ENCODE assay signal across 8 mouse cellular contexts in the genomic region with DNA sequence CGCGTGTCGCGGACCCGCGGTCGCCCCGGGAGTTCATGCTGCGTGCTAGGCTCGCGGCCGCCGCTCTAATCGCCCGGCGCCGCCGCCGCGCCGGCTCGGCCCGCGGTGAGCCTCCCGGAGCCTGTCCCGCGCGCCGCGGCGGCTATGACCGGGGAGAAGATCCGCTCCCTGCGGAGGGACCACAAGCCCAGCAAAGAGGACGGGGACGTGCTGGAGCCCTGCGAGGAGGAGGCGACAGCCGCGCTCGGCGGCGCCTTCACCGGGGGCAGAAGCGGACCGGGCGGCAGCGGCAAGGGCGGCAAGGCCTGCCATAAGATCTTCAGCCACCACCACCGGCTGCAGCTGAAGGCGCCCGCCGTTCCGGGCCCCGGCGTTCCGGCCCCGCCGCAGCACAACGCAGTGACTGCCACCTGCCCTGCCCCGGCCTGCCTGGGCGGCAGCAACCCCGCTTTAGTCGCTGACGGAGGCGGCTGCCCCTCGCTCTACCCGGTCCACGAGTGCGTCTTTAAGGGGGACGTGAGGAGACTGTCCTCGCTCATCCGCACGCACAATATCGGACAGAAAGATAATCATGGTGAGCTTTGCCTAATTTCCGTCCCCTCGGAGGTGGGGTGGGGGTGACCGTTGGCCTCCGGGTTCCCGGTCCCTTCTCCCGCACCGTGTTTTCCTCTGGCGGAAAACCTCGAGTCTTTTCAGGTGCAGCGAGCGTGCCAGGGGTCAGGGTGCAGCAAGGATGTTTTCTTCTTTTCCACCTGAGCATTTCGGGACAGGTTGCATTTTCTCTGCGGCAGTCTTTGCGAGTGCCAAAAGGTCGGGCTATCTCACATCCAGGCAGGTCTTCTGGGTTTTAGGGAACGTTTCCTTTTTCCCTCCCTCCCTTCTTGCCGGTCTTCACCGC. TPM values are rescaled to one million over a fixed set of nuclear protein-coding genes. Genes with fewer than 3 reads are reported as not detected.
A peak's percentile ranks its signal among the peaks of the same experiment; 100 is the strongest.
DNase-seq lines count a peak whose midpoint lies in the region; ATAC-seq and TF ChIP-seq lines count a peak whose summit lies in the region.

No protein-coding gene starts in this region.

- intact Hi-C loops in left cerebral cortex, postnatal 14 days (cut with DNase I) = loop anchor here (5.0 kb wide), 1 partner anchor 90 kb away; the partner anchor contains the start of genes Lrrc40 and Srsf11

- H3K79me3 ChIP-seq in C2C12 (ENCODE audit: low read depth) = peaks cover 50% of the 10 kb centered on the region

- H3K27me3 ChIP-seq in C2C12 (ENCODE audit: control insufficient read depth, insufficient read depth, insufficient read length) = no peaks in the 10 kb centered on the region
- H3K27me3 ChIP-seq in heart, embryonic 12.5 days (replicated peaks) = no peaks in the 10 kb centered on the region
- peaks cover 1% of the 10 kb centered on the region; the same call in 1 of the 2 replicates for H3K27me3 ChIP-seq in kidney, embryonic 15.5 days
- peaks cover under 1% of the 10 kb centered on the region; the same call in 1 of the 2 replicates for H3K27me3 ChIP-seq in lung, embryonic 15.5 days
- H3K27me3 ChIP-seq in neural tube, embryonic 14.5 days (ENCODE audit: control insufficient read depth, insufficient read depth, low read length) = no peaks in the 10 kb centered on the region

- H3K27ac ChIP-seq in ES-E14 (ENCODE audit: insufficient read depth, low read depth, low read length, poor library complexity, severe bottlenecking) = peak overlapping the region; percentile 77
- peak overlapping the region; percentile 96 for H3K27ac ChIP-seq in heart, embryonic 12.5 days (ENCODE audit: poor library complexity, severe bottlenecking)
- peak overlapping the region; percentile 98 for H3K27ac ChIP-seq in kidney, embryonic 15.5 days
- H3K27ac ChIP-seq in lung, embryonic 15.5 days = peak overlapping the region; percentile 98
- H3K27ac ChIP-seq in neural tube, embryonic 14.5 days (ENCODE audit: low read depth, low read length) = peak overlapping the region; percentile 98

- H3K9ac ChIP-seq in ES-E14 (ENCODE audit: insufficient read depth, low read depth, low read length, poor library complexity, severe bottlenecking) = peak overlapping the region; percentile 96
- H3K9ac ChIP-seq in heart, embryonic 12.5 days = peak overlapping the region; percentile 95
- peak overlapping the region; percentile 91 for H3K9ac ChIP-seq in kidney, embryonic 15.5 days
- peak overlapping the region; percentile 95 for H3K9ac ChIP-seq in lung, embryonic 15.5 days
- peak overlapping the region; percentile 93 for H3K9ac ChIP-seq in neural tube, embryonic 14.5 days (replicated peaks; ENCODE audit: low read depth, low read length)

- ATAC-seq in heart, embryonic 12.5 days (ENCODE audit: insufficient number of reproducible peaks, low FRiP score) = peak; percentile 77
- ATAC-seq in kidney, embryonic 15.5 days (replicated peaks; ENCODE audit: low FRiP score) = peak; percentile 74
- ATAC-seq in lung, embryonic 15.5 days (ENCODE audit: borderline replicate concordance, extremely low read depth, low FRiP score, low TSS enrichment) = peak; percentile 75
- ATAC-seq in neural tube, embryonic 14.5 days (ENCODE audit: low read depth) = peak; percentile 82

- no peak for TF ChIP-seq CTCF in C2C12 (IDR thresholded peaks at IDR 0.05; ENCODE audit: control insufficient read depth, insufficient read depth, insufficient read length)

- WGBS in heart, embryonic 12.5 days = under 1% methylated on average over 93 of the region's 93 CpGs
- under 1% methylated on average over 93 of the region's 93 CpGs for WGBS in kidney, embryonic 15.5 days
- under 1% methylated on average over 93 of the region's 93 CpGs for WGBS in lung, embryonic 15.5 days
- under 1% methylated on average over 73 of the region's 93 CpGs for WGBS in neural tube, embryonic 14.5 days

- no peaks in the 10 kb centered on the region for H3K9me3 ChIP-seq in ES-E14 (ENCODE audit: control insufficient read depth, insufficient read depth, low read depth, low read length)
- no peaks in the 10 kb centered on the region for H3K9me3 ChIP-seq in heart, embryonic 12.5 days (replicated peaks)
- no peaks in the 10 kb centered on the region for H3K9me3 ChIP-seq in kidney, embryonic 15.5 days (replicated peaks)
- no peaks in the 10 kb centered on the region for H3K9me3 ChIP-seq in lung, embryonic 15.5 days
- H3K9me3 ChIP-seq in neural tube, embryonic 14.5 days (ENCODE audit: control insufficient read depth, low read length) = no peaks in the 10 kb centered on the region

- in situ Hi-C loops in ES-E14 (cut with MboI; ENCODE audit: low sequenced_read_pairs in 2 of 2, unreplicated experiment in 2 of 2) = no loop called here

- H3K79me2 ChIP-seq in C2C12 (ENCODE audit: control insufficient read depth, insufficient read depth) = peaks cover 55% of the 10 kb centered on the region

- DNase-seq in ES-E14 (ENCODE audit: low read depth, low spot score) = no peak
- DNase-seq in embryo, embryonic 10 days (ENCODE audit: low spot score) = peak; percentile 23
- no peak for DNase-seq in left cerebral cortex, postnatal 14 days (ENCODE audit: low spot score in 2 of 2)

- H3K36me3 ChIP-seq in C2C12 (ENCODE audit: control insufficient read depth, insufficient read depth) = peaks cover 7% of the 10 kb centered on the region
- H3K36me3 ChIP-seq in ES-E14 (ENCODE audit: control insufficient read depth, insufficient read depth, low read length, poor library complexity, severe bottlenecking) = peaks cover 3% of the 10 kb centered on the region; the same call in 1 of the 2 replicates
- 0 out of 2 replicates have a peak, but pooled peaks cover 3% of the 10 kb centered on the region for H3K36me3 ChIP-seq in heart, embryonic 12.5 days
- peaks cover 9% of the 10 kb centered on the region; the same call in 1 of the 2 replicates for H3K36me3 ChIP-seq in kidney, embryonic 15.5 days
- H3K36me3 ChIP-seq in lung, embryonic 15.5 days = no peaks in the 10 kb centered on the region
- H3K36me3 ChIP-seq in neural tube, embryonic 14.5 days (ENCODE audit: control insufficient read depth, insufficient read depth, low read length) = no peaks in the 10 kb centered on the region

- H3ac ChIP-seq in C2C12 (ENCODE audit: control insufficient read depth, insufficient read length, low read depth) = peak overlapping the region; percentile 91

- H3K4me3 ChIP-seq in C2C12 (ENCODE audit: insufficient read depth, poor library complexity, severe bottlenecking) (peak overlapping the region; percentile 79), ES-E14 (ENCODE audit: insufficient read depth in 1 of 2, low read depth in 1 of 2, low read length in 2 of 2, poor library complexity in 1 of 2, severe bottlenecking in 1 of 2) (peak overlapping the region; percentile 93 to 94)
- H3K4me3 ChIP-seq in heart, embryonic 12.5 days = peak overlapping the region; percentile 93
- peak overlapping the region; percentile 96 for H3K4me3 ChIP-seq in kidney, embryonic 15.5 days (replicated peaks)
- H3K4me3 ChIP-seq in lung, embryonic 15.5 days = peak overlapping the region; percentile 98
- peak overlapping the region; percentile 99 for H3K4me3 ChIP-seq in neural tube, embryonic 14.5 days (ENCODE audit: low read depth, low read length)

- peak overlapping the region; percentile 87 for H3K4me2 ChIP-seq in heart, embryonic 12.5 days
- H3K4me2 ChIP-seq in kidney, embryonic 15.5 days = peak overlapping the region; percentile 87
- peak overlapping the region; percentile 91 for H3K4me2 ChIP-seq in lung, embryonic 15.5 days
- peak overlapping the region; percentile 97 for H3K4me2 ChIP-seq in neural tube, embryonic 14.5 days (ENCODE audit: low read depth, low read length)

- H3K4me1 ChIP-seq in ES-E14 (ENCODE audit: control insufficient read depth in 2 of 2, insufficient read depth in 2 of 2, low read length in 2 of 2, poor library complexity in 1 of 2) = peaks cover 0 to 6% of the 10 kb centered on the region in 2 experiments; a peak in 1 of 4 replicates
- H3K4me1 ChIP-seq in heart, embryonic 12.5 days (replicated peaks) = peaks cover 5% of the 10 kb centered on the region; the same call in 1 of the 2 replicates
- H3K4me1 ChIP-seq in kidney, embryonic 15.5 days = peaks cover 13% of the 10 kb centered on the region
- H3K4me1 ChIP-seq in lung, embryonic 15.5 days = peaks cover 4% of the 10 kb centered on the region
- H3K4me1 ChIP-seq in neural tube, embryonic 14.5 days (ENCODE audit: control insufficient read depth, insufficient read depth, low read length) = peaks cover 8% of the 10 kb centered on the region; the same call in 1 of the 2 replicates

TF ChIP-seq in C2C12, 6 proteins besides CTCF, POLR2A, EP300 and RAD21 (continues in another document):
- TF ChIP-seq CEBPB (IDR thresholded peaks at IDR 0.05; ENCODE audit: low read depth) = no peak
- TF ChIP-seq MAX (IDR thresholded peaks at IDR 0.05) = no peak
- no peak for TF ChIP-seq FOSL1 (IDR thresholded peaks at IDR 0.05; ENCODE audit: insufficient read depth, low read length, poor library complexity, severe bottlenecking)
- TF ChIP-seq MYOD1 (IDR thresholded peaks at IDR 0.05; ENCODE audit: control insufficient read depth, insufficient read length, low read depth) = no peak

TF ChIP-seq in ES-E14, 5 proteins besides CTCF, POLR2A, EP300 and RAD21:
- TF ChIP-seq HCFC1 (IDR thresholded peaks at IDR 0.05; ENCODE audit: borderline replicate concordance, insufficient read depth, low read length) (no peak), ZNF384 (IDR thresholded peaks at IDR 0.05; ENCODE audit: low read depth, low read length) (no peak), CHD2 (IDR thresholded peaks at IDR 0.05; ENCODE audit: low read depth, low read length) (no peak), ZC3H11A (IDR thresholded peaks at IDR 0.05; ENCODE audit: borderline replicate concordance, low read depth, low read length) (no peak), MAFK (IDR thresholded peaks at IDR 0.05; ENCODE audit: insufficient read depth, low read depth, low read length) (no peak)

RNA-seq across cellular contexts. Expression of gene Ankrd13c, which starts 0.6 kb away (rescaled TPM):
- polyA plus RNA-seq in C2C12 (2012; fragmentation: generic; extraction: Trizol) = 17.3 TPM
- 26.1 and 33.7 TPM in 2 replicates for total RNA-seq in ES-E14 (2012; rRNA removed)
- polyA plus RNA-seq in heart, embryonic 12.5 days (2016; fragmentation: Nextera tagmentation; extraction: Ambion mirVana) = 29.0 and 30.4 TPM in 2 replicates
- polyA plus RNA-seq in kidney, embryonic 15.5 days (2015; fragmentation: Nextera tagmentation; extraction: Ambion mirVana) = 24.6 and 25.3 TPM in 2 replicates
- 19.1 and 19.7 TPM in 2 replicates for polyA plus RNA-seq in lung, embryonic 15.5 days (2015; fragmentation: Nextera tagmentation; extraction: Ambion mirVana)
- polyA plus RNA-seq in neural tube, embryonic 14.5 days (2014; fragmentation: Nextera tagmentation; extraction: Ambion mirVana) = 34.7 and 38.5 TPM in 2 replicates
- 100 to 1,000 TPM; 122 to 127 TPM for total RNA-seq in left cerebral cortex, postnatal 14 days (2021)

RNA-seq across cellular contexts. Expression of gene Cth, which starts 22.8 kb away (rescaled TPM):
- polyA plus RNA-seq in C2C12 (2012; fragmentation: generic; extraction: Trizol) = 11.5 TPM
- total RNA-seq in ES-E14 (2012; rRNA removed) = 70.7 and 76.0 TPM in 2 replicates
- polyA plus RNA-seq in heart, embryonic 12.5 days (2016; fragmentation: Nextera tagmentation; extraction: Ambion mirVana) = 3.1 and 3.8 TPM in 2 replicates
- 45.7 and 47.0 TPM in 2 replicates for polyA plus RNA-seq in kidney, embryonic 15.5 days (2015; fragmentation: Nextera tagmentation; extraction: Ambion mirVana)
- 9.2 and 10.5 TPM in 2 replicates for polyA plus RNA-seq in lung, embryonic 15.5 days (2015; fragmentation: Nextera tagmentation; extraction: Ambion mirVana)
- 2.1 and 2.2 TPM in 2 replicates for polyA plus RNA-seq in neural tube, embryonic 14.5 days (2014; fragmentation: Nextera tagmentation; extraction: Ambion mirVana)
- 10 to 100 TPM in 1 of 2 experiments, 1 to 10 TPM in 1; 9.0 to 11.1 TPM for total RNA-seq in left cerebral cortex, postnatal 14 days (2021)
